Mouse (Mus musculus): ENCODE measurements around the gene Gm4756. TPM values are rescaled to one million over a fixed set of nuclear protein-coding genes. Genes with fewer than 3 reads are reported as not detected.

The Gm4756 gene
- polyA plus RNA-seq, 1 experiment: not detected

- Histone ChIP-seq H3K4me3 (ENCODE audit: control insufficient read depth, insufficient read depth, low read length) (no peak overlapping the region), H3K36me3 (ENCODE audit: control insufficient read depth, insufficient read depth, low read length) (no peaks in the 10 kb centered on the region), H3K27me3 (ENCODE audit: control insufficient read depth, insufficient read depth, low read length) (no peaks in the 10 kb centered on the region), H3K27ac (ENCODE audit: control insufficient read depth, insufficient read depth, low read length) (no peak overlapping the region), H3K4me1 (replicated peaks; ENCODE audit: control insufficient read depth, insufficient read depth, low read length) (no peaks in the 10 kb centered on the region)
- 95% methylated on average over 16 of the region's 16 CpGs for WGBS
- TF ChIP-seq CTCF (IDR thresholded peaks at IDR 0.05; ENCODE audit: borderline replicate concordance, control insufficient read depth, extremely low read depth, insufficient read depth, low read length, poor library complexity) (no peak), POLR2A (IDR thresholded peaks at IDR 0.05; ENCODE audit: control insufficient read depth, extremely low read depth, insufficient read depth, low read length, poor library complexity) (no peak)
- DNase-seq: no peak
Observed at GRCm38 (mm10) chr12:72655775-72656174, 6.3 kb upstream of the Gm4756 start.

GRCm38 (mm10) chr12:72654698-72655097, 5.2 kb upstream of the Gm4756 start:
- no peak overlapping the region for H3K4me3 ChIP-seq (ENCODE audit: control insufficient read depth, insufficient read depth, low read length)
- H3K4me1 ChIP-seq (replicated peaks; ENCODE audit: control insufficient read depth, insufficient read depth, low read length): no peaks in the 10 kb centered on the region
- H3K36me3 ChIP-seq (ENCODE audit: control insufficient read depth, insufficient read depth, low read length): no peaks in the 10 kb centered on the region
- no peaks in the 10 kb centered on the region for H3K27me3 ChIP-seq (ENCODE audit: control insufficient read depth, insufficient read depth, low read length)
- WGBS: 41% methylated on average over 4 of the region's 4 CpGs
- H3K27ac ChIP-seq (ENCODE audit: control insufficient read depth, insufficient read depth, low read length): no peak overlapping the region
- 0 out of 2 replicates have a peak, but pooled peaks have one; percentile 22 for TF ChIP-seq CTCF (IDR thresholded peaks at IDR 0.05; ENCODE audit: borderline replicate concordance, control insufficient read depth, extremely low read depth, insufficient read depth, low read length, poor library complexity)
- no peak for TF ChIP-seq POLR2A (IDR thresholded peaks at IDR 0.05; ENCODE audit: control insufficient read depth, extremely low read depth, insufficient read depth, low read length, poor library complexity)
- peak; percentile 40 for DNase-seq

- H3K27ac ChIP-seq (ENCODE audit: control insufficient read depth, insufficient read depth, low read length): no peak overlapping the region
- no peaks in the 10 kb centered on the region for H3K27me3 ChIP-seq (ENCODE audit: control insufficient read depth, insufficient read depth, low read length)
- no peak for DNase-seq
- no peak for TF ChIP-seq CTCF (IDR thresholded peaks at IDR 0.05; ENCODE audit: borderline replicate concordance, control insufficient read depth, extremely low read depth, insufficient read depth, low read length, poor library complexity)
- TF ChIP-seq POLR2A (IDR thresholded peaks at IDR 0.05; ENCODE audit: control insufficient read depth, extremely low read depth, insufficient read depth, low read length, poor library complexity): no peak
- H3K4me1 ChIP-seq (replicated peaks; ENCODE audit: control insufficient read depth, insufficient read depth, low read length): no peaks in the 10 kb centered on the region
- H3K36me3 ChIP-seq (ENCODE audit: control insufficient read depth, insufficient read depth, low read length): no peaks in the 10 kb centered on the region
- WGBS: 96% methylated on average over 14 of the region's 14 CpGs
- H3K4me3 ChIP-seq (ENCODE audit: control insufficient read depth, insufficient read depth, low read length): no peak overlapping the region
Observed at GRCm38 (mm10) chr12:72648921-72649320, 540 bp downstream of the Gm4756 start.

- Histone ChIP-seq H3K27me3 (ENCODE audit: control insufficient read depth, insufficient read depth, low read length) (no peaks in the 10 kb centered on the region), H3K36me3 (ENCODE audit: control insufficient read depth, insufficient read depth, low read length) (no peaks in the 10 kb centered on the region), H3K27ac (ENCODE audit: control insufficient read depth, insufficient read depth, low read length) (no peak overlapping the region), H3K4me3 (ENCODE audit: control insufficient read depth, insufficient read depth, low read length) (no peak overlapping the region), H3K4me1 (replicated peaks; ENCODE audit: control insufficient read depth, insufficient read depth, low read length) (no peaks in the 10 kb centered on the region)
- 79% methylated on average over 3 of the region's 3 CpGs for WGBS
- DNase-seq: no peak
- TF ChIP-seq POLR2A (IDR thresholded peaks at IDR 0.05; ENCODE audit: control insufficient read depth, extremely low read depth, insufficient read depth, low read length, poor library complexity) (no peak), CTCF (IDR thresholded peaks at IDR 0.05; ENCODE audit: borderline replicate concordance, control insufficient read depth, extremely low read depth, insufficient read depth, low read length, poor library complexity) (no peak)
Observed at GRCm38 (mm10) chr12:72638025-72638424, 11.4 kb downstream of the Gm4756 start.

- no peak for DNase-seq
- 97% methylated on average over 7 of the region's 7 CpGs for WGBS
Observed at GRCm38 (mm10) chr12:72628751-72629150, 20.7 kb downstream of the Gm4756 start.

DNA sequence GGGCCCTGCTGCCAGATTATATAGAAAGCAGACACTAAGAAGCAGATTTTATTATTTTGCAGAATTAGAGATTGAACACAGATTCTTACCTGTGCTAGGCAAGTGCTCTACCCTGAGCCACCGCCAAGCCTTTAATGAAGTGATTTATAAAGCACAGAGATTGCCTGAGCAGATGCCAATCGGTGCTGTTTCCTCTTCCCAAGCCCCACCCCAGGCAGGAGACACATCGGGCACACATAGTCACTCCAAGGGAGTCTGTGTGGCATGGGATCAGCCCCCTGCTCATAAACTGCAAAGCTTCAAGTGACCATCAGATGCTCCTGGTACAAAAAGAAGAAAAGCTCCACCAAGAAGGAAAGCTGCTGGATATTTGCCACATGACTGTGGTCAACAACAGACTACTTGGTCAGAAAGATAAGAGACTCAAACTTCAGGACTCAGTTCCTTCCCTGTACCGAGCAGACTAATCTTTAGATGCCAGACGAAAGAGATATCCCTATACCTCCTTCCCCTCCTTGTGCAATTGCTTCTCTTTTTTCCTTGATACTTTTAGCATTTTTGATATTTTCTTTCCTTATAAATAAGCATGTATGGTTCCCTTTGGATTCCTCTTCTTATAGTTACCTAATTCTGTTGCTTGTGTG, 26.5 kb downstream of the Gm4756 start:
- no peaks in the 10 kb centered on the region for H3K36me3 ChIP-seq (ENCODE audit: control insufficient read depth, insufficient read depth, low read length)
- H3K4me1 ChIP-seq (replicated peaks; ENCODE audit: control insufficient read depth, insufficient read depth, low read length): no peaks in the 10 kb centered on the region
- DNase-seq: no peak
- no peak overlapping the region for H3K4me3 ChIP-seq (ENCODE audit: control insufficient read depth, insufficient read depth, low read length)
- no peaks in the 10 kb centered on the region for H3K27me3 ChIP-seq (ENCODE audit: control insufficient read depth, insufficient read depth, low read length)
- 18% methylated on average over 5 of the region's 5 CpGs for WGBS
- H3K27ac ChIP-seq (ENCODE audit: control insufficient read depth, insufficient read depth, low read length): no peak overlapping the region
- TF ChIP-seq CTCF (IDR thresholded peaks at IDR 0.05; ENCODE audit: borderline replicate concordance, control insufficient read depth, extremely low read depth, insufficient read depth, low read length, poor library complexity) (no peak), POLR2A (IDR thresholded peaks at IDR 0.05; ENCODE audit: control insufficient read depth, extremely low read depth, insufficient read depth, low read length, poor library complexity) (no peak)

More at GRCm38 (mm10) chr12:72628751-72629150, 20.7 kb downstream of the Gm4756 start:
- Histone ChIP-seq H3K4me1 (replicated peaks; ENCODE audit: control insufficient read depth, insufficient read depth, low read length) (no peaks in the 10 kb centered on the region), H3K36me3 (ENCODE audit: control insufficient read depth, insufficient read depth, low read length) (no peaks in the 10 kb centered on the region), H3K27me3 (ENCODE audit: control insufficient read depth, insufficient read depth, low read length) (no peaks in the 10 kb centered on the region), H3K4me3 (ENCODE audit: control insufficient read depth, insufficient read depth, low read length) (no peak overlapping the region), H3K27ac (ENCODE audit: control insufficient read depth, insufficient read depth, low read length) (no peak overlapping the region)
- no peak for TF ChIP-seq CTCF (IDR thresholded peaks at IDR 0.05; ENCODE audit: borderline replicate concordance, control insufficient read depth, extremely low read depth, insufficient read depth, low read length, poor library complexity)
- no peak for TF ChIP-seq POLR2A (IDR thresholded peaks at IDR 0.05; ENCODE audit: control insufficient read depth, extremely low read depth, insufficient read depth, low read length, poor library complexity)
